Mouse (Mus musculus) liver, adult 2 months (tissue): ENCODE results near the gene Praf2.

Experiments
- CTCF ChIP-seq: fragments of 200-500 bp; IDR thresholded peaks from 2 replicates; pipeline ENCODE4 v1.5.1; 2011; ENCODE audit warnings: low read depth, low read length, control low read depth
- POLR2A ChIP-seq: fragments of 200-500 bp; IDR thresholded peaks from 2 replicates; pipeline ENCODE4 v1.6.1; 2011; ENCODE audit warnings: low read length, control low read depth; ENCODE audit not compliant: insufficient read depth; ENCODE audit errors: extremely low read depth

GRCm38 (mm10) chrX:7680864-7681263, 47.4 kb upstream of the Praf2 start, which contains the start of gene Magix:
- TF ChIP-seq POLR2A, result no peak
- no peak for TF ChIP-seq CTCF
